Mouse (Mus musculus): ENCODE measurements around the gene Pcsk5. TPM values are rescaled to one million over a fixed set of nuclear protein-coding genes. Genes with fewer than 3 reads are reported as not detected.

Pcsk5 gene
- polyA plus RNA-seq (2012; rRNA removed) = 1.8 and 2.2 TPM in 2 replicates

GRCm38 (mm10) chr19:17837471-17837859 is at the start of gene Pcsk5:
TSS of gene Pcsk5 (minus strand) at chr19:17837632.

GRCm38 (mm10) chr19:17393841-17394591 is 443.4 kb downstream of the Pcsk5 start, which contains the start of gene Rfk:
TSS of gene Rfk (plus strand) at chr19:17394043.

